Mouse (Mus musculus) ES-Bruce4 (cell line): ENCODE results near the gene Vps52.

ENCODE experiments used
- CTCF ChIP-seq: IDR thresholded peaks from one replicate; pipeline ENCODE4 v1.8.1; 2011; ENCODE audit warnings: low read depth, low read length
- EP300 ChIP-seq: IDR thresholded peaks from 2 replicates; pipeline ENCODE4 v1.6.1; 2011; ENCODE audit warnings: low read depth, low read length; ENCODE audit not compliant: insufficient read depth
- POLR2A ChIP-seq: IDR thresholded peaks from one replicate; pipeline ENCODE4 v1.8.1; 2011; ENCODE audit warnings: low read length; ENCODE audit not compliant: insufficient read depth

DNA sequence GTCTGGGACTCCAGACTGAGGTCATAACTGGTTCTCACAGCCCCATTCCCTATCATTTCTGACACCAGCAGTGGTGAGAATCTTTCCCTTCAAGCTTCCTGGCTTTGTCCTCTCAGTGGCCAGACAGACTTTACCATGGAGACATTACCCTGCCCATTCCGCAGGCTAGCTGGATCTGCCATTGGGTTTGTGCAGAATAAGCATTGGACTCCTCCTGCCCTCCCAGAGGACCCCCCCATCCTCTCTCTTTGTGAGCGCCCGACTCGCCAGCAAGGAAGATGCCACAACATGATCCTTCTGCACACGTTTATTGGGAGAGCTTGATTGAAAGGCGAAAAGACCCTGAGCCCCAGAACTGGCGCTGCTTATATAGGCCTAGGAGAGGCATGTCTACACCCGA lies 57.8 kb downstream of the Vps52 start:
- no peak for TF ChIP-seq POLR2A
- no peak for TF ChIP-seq CTCF
- no peak for TF ChIP-seq EP300
